Mouse (Mus musculus): Measurements from ENCODE around the gene Mrln. TPM values are rescaled to one million over a fixed set of nuclear protein-coding genes. Genes with fewer than 3 reads are reported as not detected.
"Not testable (repeated sequence)": the region's sequence is repeated elsewhere in the genome, so short reads cannot be mapped to it uniquely, and the experiment has no call there.

Gene Mrln
- total RNA-seq, 2 experiments from 2014 or later: 1.1 TPM; not detected in 1

- intact Hi-C loops (cut with DNase I): loop anchor here (10.0 kb wide), 1 partner anchor 365 kb away; no protein-coding TSS in a partner anchor
- no peak for DNase-seq
These were observed 14.6 kb upstream of the Mrln start for GRCm38 (mm10) chr10:70189864-70190263.

GRCm38 (mm10) chr10:70194283-70194682, 10.2 kb upstream of the Mrln start:
- no peak for DNase-seq
- intact Hi-C loops (cut with DNase I): no loop called here

- intact Hi-C loops (cut with DNase I): no loop called here
- DNase-seq: no peak
These were observed 9.2 kb upstream of the Mrln start for GRCm38 (mm10) chr10:70195279-70195678.

DNA sequence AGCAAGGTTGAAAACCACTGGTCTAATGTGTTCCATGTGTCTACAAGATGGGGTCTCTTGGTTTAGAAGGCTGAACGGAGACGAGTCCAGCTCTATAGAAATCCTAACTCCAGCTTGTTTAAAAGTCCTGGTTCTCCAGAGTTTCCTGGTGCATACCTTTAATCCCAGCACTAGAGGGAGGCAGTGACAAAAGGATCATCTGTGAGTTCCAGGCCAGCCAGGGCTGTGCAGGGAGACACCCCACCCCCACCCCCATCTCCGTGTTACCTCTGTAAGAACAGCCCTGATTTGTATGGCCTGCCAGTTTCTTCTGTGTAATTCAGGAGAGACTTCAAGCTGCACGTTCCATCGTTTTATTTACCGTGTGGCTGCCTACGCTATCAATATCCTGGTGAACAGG, 8.7 kb upstream of the Mrln start:
- intact Hi-C loops (cut with DNase I): no loop called here
- DNase-seq: peak; percentile 16

DNA sequence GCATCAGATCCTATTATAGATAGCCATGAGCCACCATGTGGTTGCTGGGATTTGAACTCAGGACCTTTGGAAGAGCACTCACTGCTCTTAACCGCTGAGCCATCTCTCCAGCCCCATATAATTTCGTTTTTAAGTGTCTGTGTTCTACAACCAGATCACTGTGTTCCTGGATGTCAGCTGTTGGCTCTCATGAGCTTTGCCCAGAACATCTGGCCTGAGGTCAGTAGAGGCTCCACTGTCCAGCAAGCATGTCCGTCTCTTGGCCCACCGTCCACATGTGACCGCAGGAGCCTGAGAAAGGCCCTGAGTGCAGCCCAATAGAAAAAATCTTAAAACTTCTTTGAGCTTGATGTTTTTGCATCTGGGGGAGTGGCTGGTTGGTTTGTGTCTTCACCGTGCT, 7.8 kb upstream of the Mrln start:
- DNase-seq: no peak
- intact Hi-C loops (cut with DNase I): no loop called here

DNA sequence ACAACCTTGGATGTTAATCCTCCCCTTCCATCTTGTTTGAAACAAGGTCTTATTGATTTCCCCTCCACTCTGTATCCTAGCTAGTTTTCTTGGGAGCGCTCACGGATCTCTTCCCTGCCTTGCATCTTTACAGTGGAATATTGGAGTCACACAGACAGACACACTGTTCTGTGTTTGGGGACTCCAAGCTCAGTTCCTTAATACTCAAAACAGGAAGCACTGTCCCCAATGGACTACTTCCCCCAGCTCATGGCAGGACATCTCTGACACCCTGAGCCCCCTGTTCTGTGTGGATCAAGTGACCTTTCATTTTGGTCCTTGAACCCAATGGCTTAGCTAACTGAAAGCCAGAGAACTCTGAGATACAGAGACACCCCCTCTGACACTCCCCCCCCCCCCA, 6.9 kb upstream of the Mrln start:
- DNase-seq: no peak
- intact Hi-C loops (cut with DNase I): no loop called here

GRCm38 (mm10) chr10:70198012-70198411, 6.5 kb upstream of the Mrln start:
- intact Hi-C loops (cut with DNase I): no loop called here
- no peak for DNase-seq

GRCm38 (mm10) chr10:70198951-70199463, 5.5 kb upstream of the Mrln start:
- intact Hi-C loops (cut with DNase I): no loop called here
- no peak for DNase-seq

DNA sequence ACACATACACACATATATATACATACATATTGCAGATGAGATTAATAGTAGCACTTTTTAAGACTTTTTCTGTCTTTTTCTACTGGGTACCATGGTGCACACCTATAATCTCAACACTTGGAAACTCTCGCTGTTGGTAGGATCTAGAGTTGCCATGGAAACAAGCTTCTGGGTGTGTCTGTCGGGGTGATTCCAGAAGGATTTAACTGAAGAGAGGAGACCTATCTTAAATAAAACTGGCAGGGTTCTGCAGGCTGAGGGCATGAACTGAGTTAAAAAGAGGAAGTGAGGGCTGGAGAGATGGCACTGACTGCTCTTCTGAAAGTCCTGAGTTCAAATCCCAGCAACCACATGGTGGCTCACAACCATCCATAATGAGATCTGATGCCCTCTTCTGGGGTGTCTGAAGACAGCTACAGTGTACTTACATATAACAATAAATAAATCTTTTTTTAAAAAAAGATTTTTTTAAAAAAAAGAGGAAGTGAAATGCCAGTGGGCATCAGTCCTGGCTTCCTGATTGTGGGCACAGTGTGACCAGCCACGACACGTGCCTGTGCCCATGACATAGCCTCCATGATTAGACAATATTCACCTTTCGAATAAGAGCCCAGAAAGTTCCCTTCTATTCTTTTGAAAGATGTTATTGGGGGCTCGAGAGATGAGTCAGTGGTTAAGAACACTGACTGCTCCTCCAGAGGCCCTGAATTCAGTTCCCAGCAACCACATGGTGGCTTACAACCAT, 4.8 kb upstream of the Mrln start:
- intact Hi-C loops (cut with DNase I): no loop called here
- DNase-seq: no peak

GRCm38 (mm10) chr10:70200889-70201500, 3.5 kb upstream of the Mrln start:
- intact Hi-C loops (cut with DNase I): no loop called here
- DNase-seq: no peak

- no peak for DNase-seq
- intact Hi-C loops (cut with DNase I): no loop called here
These were observed 6.8 kb downstream of the Mrln start for GRCm38 (mm10) chr10:70211281-70211680.

DNA sequence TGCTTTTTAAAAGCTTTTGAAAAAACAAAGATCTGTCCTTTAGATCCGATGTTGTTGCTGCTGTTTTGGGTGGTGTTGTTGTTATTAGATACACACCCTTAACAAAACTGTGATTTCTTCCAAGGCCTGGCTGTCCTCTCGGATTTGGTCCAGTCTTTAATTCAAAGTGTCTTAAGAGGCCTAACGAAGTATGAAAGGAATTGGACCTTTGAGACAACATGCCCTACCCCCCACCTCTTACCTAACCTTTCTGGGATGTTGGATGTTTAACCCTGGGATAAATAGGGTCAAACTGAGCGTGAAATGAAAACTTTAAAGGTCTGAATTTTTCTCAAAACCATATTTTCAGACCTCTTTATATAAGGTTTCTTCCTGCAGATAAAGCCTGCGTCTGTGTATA, 16.5 kb downstream of the Mrln start:
- no peak for DNase-seq
- intact Hi-C loops (cut with DNase I): no loop called here

GRCm38 (mm10) chr10:70222231-70222630, 17.8 kb downstream of the Mrln start:
- intact Hi-C loops (cut with DNase I); DNase-seq: not testable (repeated sequence)

DNA sequence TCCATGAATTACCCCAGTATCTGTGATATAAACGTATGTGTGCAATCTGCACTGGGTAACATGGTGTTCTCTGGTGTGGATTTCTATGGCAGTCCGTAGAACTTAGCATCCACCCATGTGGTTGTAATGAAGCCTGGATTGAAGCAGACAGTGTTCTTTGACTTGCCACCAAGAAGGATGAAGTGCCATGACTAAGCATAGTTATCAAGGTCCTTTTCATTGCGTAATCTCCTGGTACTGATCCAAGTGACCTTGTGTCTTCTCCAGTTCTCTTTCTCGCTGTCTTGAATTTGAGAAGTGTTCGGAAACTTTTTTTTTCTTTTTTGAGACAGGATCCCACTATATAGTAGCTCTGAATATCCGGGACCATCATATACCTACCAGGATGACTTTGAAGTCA, 20.1 kb downstream of the Mrln start:
- intact Hi-C loops (cut with DNase I): no loop called here
- no peak for DNase-seq

DNA sequence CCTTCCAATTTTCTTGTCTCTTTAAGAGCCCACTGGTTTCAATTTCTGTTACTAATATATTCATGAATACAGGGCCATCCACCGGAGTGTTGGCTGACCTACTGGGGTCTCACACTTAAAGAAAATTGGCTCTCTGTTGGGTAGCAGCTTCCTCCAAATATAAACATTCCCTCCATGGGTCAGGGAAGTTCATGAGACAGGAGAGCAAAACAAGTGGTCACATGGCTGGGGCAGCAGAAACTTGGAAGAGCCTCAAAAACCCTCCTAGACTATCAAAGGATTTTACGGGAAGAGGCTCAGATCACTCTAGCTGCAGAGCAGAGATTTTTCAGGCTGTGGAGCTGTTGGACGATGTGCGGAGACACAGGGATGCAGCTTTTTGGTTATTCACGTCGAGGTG, 21.3 kb downstream of the Mrln start:
- DNase-seq: no peak
- intact Hi-C loops (cut with DNase I): no loop called here

GRCm38 (mm10) chr10:70226608-70227007, 22.1 kb downstream of the Mrln start:
- intact Hi-C loops (cut with DNase I): no loop called here
- no peak for DNase-seq

DNA sequence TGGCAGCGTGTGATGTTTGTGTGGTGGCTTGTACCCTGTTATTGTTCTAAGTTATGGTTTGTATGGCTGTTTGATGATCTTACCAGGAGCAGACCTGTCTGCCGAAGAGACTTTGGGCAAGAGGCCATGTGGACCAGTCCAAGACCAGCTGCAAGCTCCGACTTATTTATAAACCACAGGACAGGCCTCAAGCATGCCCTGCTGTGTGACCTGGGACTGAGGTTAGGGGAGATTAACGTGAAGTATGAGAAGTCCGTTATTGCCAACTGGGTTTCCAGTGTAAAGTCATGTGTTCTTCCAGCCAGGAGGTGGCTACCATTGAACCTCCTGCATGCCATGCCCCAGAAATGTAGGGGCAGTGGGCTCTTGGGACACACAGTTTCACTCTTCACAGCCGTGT, 25.9 kb downstream of the Mrln start:
- DNase-seq: no peak
- intact Hi-C loops (cut with DNase I): no loop called here

DNA sequence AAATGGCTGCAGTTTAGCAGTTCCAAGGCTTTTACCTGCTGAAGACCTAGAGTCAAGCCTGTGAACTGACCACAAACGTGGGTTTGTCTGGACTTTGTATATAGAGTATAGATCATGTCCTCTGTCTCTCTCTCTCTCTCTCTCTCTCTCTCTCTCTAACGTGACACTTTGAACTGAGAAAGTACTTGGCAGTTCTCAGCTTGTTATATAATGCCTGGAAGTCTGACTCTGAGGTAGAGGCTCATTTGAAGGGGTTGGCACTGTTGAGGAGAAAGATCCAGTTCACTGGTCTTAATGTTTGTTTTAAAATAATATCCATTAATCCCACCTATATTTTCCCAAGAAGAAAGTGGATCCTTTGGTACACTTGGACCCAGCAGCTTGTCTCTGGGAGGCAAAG, 33.5 kb downstream of the Mrln start:
- intact Hi-C loops (cut with DNase I): no loop called here
- no peak for DNase-seq

DNA sequence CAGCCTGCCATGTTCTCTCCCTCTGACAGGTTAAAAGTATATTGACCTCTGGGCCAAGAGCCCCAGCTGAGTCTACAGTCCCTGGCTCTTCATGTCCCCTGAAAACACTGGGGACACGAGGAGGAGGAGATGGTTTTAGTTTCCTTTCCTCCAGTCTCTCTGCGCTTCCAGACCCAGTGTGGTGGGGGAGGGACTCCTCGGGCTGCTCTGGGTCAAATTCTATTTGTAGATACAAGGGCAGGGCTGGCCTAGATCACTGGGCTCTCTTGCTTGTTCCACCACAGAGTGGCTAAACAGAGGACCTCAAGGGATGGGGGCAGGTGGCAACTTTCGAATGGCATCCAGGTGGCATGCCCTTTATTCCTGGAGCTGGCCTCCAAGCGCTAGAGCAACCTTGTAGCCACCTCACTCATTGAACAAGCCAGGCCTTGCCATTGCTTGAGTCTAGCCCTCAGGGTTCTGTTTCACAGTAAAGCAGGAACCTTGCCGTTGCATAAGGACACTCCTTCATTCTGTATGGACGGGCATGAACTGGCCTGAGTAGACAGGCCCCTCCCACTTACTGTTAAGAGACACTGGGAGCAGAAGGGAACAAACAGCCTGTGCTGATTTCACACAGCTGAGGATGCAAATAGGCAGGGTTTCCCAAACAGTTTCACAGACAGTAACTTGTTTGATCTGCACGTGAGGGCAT, 38.4 kb downstream of the Mrln start:
- DNase-seq: no peak
- intact Hi-C loops (cut with DNase I): no loop called here

DNA sequence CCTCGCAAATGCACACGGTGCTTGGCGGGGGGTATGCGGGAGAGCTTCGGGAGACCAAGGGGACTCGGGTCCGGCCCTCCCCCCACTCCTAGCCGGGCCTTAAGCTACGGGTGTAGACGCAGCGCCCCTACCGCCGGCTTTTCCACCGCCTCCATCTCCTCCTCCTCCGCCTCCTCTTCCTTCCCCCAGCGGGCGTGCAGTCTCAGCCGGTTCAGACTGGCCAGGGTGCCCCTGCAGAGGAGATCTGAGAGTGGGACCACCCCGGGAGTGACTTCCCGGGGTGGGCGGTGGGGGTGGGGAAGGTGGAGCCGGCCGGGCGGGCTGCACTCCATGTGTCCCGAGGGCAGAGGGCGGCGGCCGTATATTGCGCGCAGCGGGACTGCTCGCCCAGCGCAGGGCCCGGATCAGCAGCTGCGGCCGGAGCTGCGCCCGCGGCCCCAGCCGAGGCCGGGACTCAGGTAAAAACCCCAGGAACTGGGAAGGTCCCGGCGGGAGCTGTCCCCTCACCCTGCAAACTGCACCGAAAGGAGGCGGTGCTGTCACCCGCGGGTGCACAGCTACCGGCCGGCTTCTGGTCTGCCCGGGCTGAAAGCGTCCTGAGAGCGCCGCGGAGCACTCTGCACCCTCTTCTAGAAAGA, 40.6 kb downstream of the Mrln start, which contains the start of gene Slc16a9:
Gene Slc16a9 (plus strand): TSS at position 180 of the 638 bp plus-strand sequence.
- intact Hi-C loops (cut with DNase I): no loop called here

GRCm38 (mm10) chr10:70245559-70245945, 41.1 kb downstream of the Mrln start:
- intact Hi-C loops (cut with DNase I): no loop called here
- DNase-seq: peak; percentile 7

More for the DNA sequence above, 40.6 kb downstream of the Mrln start, which contains the start of gene Slc16a9:
- DNase-seq: peak; percentile 71
